Comparison of ENCODE assay signal across 9 mouse cellular contexts in the genomic region with DNA sequence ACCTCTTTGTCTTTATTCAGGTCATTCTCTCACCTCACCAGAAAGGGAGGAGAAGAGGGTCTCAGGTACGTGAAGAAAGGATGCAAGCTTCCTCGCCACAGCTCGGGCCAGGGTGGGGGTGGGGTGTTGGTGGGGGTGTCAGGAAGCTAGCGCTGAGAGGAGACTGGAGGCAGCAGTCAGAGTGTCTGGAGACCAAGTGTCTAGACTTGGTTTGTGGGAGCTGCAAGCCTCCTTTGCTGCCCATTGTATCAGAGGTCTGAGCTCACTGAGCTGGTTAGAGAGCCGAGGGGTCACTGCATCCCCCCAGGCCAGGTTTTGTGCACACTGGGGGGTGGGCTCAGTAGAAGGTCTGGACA.
DNase-seq lines count a peak whose midpoint lies in the region; ATAC-seq lines count a peak whose summit lies in the region.
"Had no signal": no experiment of that assay in that cellular context is flagged by ENCODE, and none has a peak within 500 bp of the region (broad histone marks: within the 10 kb centered on the region; RNA-seq: fewer than 3 reads in every experiment).

No protein-coding gene starts in this region.

- DNase-seq in kidney, postnatal 36 days: no peak
- no peak for DNase-seq in embryonic facial prominence, embryonic 14.5 days (ENCODE audit: low spot score)
- no peak for DNase-seq in hindbrain, embryonic 10.5 days (ENCODE audit: low spot score)
- no peak for DNase-seq in midbrain, embryonic 14.5 days
- DNase-seq in urinary bladder, postnatal 4 days (ENCODE audit: low spot score in 2 of 2): no peak
- DNase-seq in layer of hippocampus, adult 9-11 months: no peak

- no peaks in the 10 kb centered on the region for H3K27me3 ChIP-seq in kidney, embryonic 14.5 days (ENCODE audit: control insufficient read depth, insufficient read depth, low read length)
- no peaks in the 10 kb centered on the region for H3K27me3 ChIP-seq in embryonic facial prominence, embryonic 14.5 days (replicated peaks; ENCODE audit: control insufficient read depth, insufficient read depth, low read length)
- peaks cover 58% of the 10 kb centered on the region for H3K27me3 ChIP-seq in hindbrain, embryonic 10.5 days (ENCODE audit: insufficient read depth, poor library complexity, severe bottlenecking)
- H3K27me3 ChIP-seq in midbrain, embryonic 14.5 days (ENCODE audit: control insufficient read depth, insufficient read depth, low read length): no peaks in the 10 kb centered on the region
- H3K27me3 ChIP-seq: liver, embryonic 15.5 days had no signal

- no peaks in the 10 kb centered on the region for H3K9me3 ChIP-seq in kidney, embryonic 14.5 days (ENCODE audit: control insufficient read depth, low read length)
- H3K9me3 ChIP-seq in embryonic facial prominence, embryonic 14.5 days (ENCODE audit: control insufficient read depth, low read length): no peaks in the 10 kb centered on the region
- H3K9me3 ChIP-seq in hindbrain, embryonic 10.5 days: no peaks in the 10 kb centered on the region
- H3K9me3 ChIP-seq in midbrain, embryonic 14.5 days (ENCODE audit: control insufficient read depth, low read length): no peaks in the 10 kb centered on the region
- H3K9me3 ChIP-seq: liver, embryonic 15.5 days had no signal

- ATAC-seq in kidney, embryonic 14.5 days (ENCODE audit: low FRiP score, low TSS enrichment): no peak
- peak; percentile 12; the same call in 1 of the 2 replicates for ATAC-seq in embryonic facial prominence, embryonic 14.5 days (ENCODE audit: low read depth)
- ATAC-seq in midbrain, embryonic 14.5 days (ENCODE audit: low FRiP score, low TSS enrichment): peak; percentile 62
- no peak for ATAC-seq in erythroid progenitor cell, adult 5-6 weeks (replicated peaks; ENCODE audit: low FRiP score, poor library complexity, severe bottlenecking)

- no peak overlapping the region for H3K27ac ChIP-seq in kidney, embryonic 14.5 days (ENCODE audit: low read depth, low read length)
- H3K27ac ChIP-seq in embryonic facial prominence, embryonic 14.5 days (replicated peaks; ENCODE audit: low read depth, low read length): no peak overlapping the region
- H3K27ac ChIP-seq in hindbrain, embryonic 10.5 days: peak overlapping the region; percentile 85
- peak overlapping the region; percentile 93 for H3K27ac ChIP-seq in midbrain, embryonic 14.5 days (replicated peaks; ENCODE audit: low read depth, low read length)
- H3K27ac ChIP-seq: liver, embryonic 15.5 days had no signal

- H3K4me1 ChIP-seq in kidney, embryonic 14.5 days (ENCODE audit: control insufficient read depth, insufficient read depth, low read length): peaks cover 12% of the 10 kb centered on the region
- no peaks in the 10 kb centered on the region for H3K4me1 ChIP-seq in embryonic facial prominence, embryonic 14.5 days (ENCODE audit: control insufficient read depth, insufficient read depth, low read length)
- peaks cover 28% of the 10 kb centered on the region for H3K4me1 ChIP-seq in hindbrain, embryonic 10.5 days (replicated peaks)
- H3K4me1 ChIP-seq in midbrain, embryonic 14.5 days (ENCODE audit: control insufficient read depth, insufficient read depth, low read length): peaks cover 21% of the 10 kb centered on the region
- H3K4me1 ChIP-seq: liver, embryonic 15.5 days had no signal

- H3K36me3 ChIP-seq in kidney, embryonic 14.5 days (ENCODE audit: control insufficient read depth, insufficient read depth, low read length): no peaks in the 10 kb centered on the region
- H3K36me3 ChIP-seq in embryonic facial prominence, embryonic 14.5 days (ENCODE audit: control insufficient read depth, insufficient read depth, low read length): no peaks in the 10 kb centered on the region
- H3K36me3 ChIP-seq in hindbrain, embryonic 10.5 days: no peaks in the 10 kb centered on the region
- no peaks in the 10 kb centered on the region for H3K36me3 ChIP-seq in midbrain, embryonic 14.5 days (ENCODE audit: control insufficient read depth, insufficient read depth, low read length)
- H3K36me3 ChIP-seq: liver, embryonic 15.5 days had no signal

- WGBS in kidney, embryonic 14.5 days: 22% methylated on average over 5 of the region's 5 CpGs
- 30% methylated on average over 5 of the region's 5 CpGs for whole genome bisulfite sequencing in embryonic facial prominence, embryonic 14.5 days
- WGBS in hindbrain, embryonic 10.5 days: 26% methylated on average over 5 of the region's 5 CpGs
- 12% methylated on average over 5 of the region's 5 CpGs for WGBS in midbrain, embryonic 14.5 days

- H3K4me2 ChIP-seq in kidney, embryonic 14.5 days (replicated peaks; ENCODE audit: low read depth, low read length): peak overlapping the region; percentile 46
- peak overlapping the region; percentile 43 for H3K4me2 ChIP-seq in embryonic facial prominence, embryonic 14.5 days (ENCODE audit: low read depth, low read length)
- peak overlapping the region; percentile 44 for H3K4me2 ChIP-seq in midbrain, embryonic 14.5 days (ENCODE audit: low read length)
- H3K4me2 ChIP-seq: liver, embryonic 15.5 days had no signal

- no peak overlapping the region; the same call in 1 of the 2 replicates for H3K9ac ChIP-seq in kidney, embryonic 14.5 days (ENCODE audit: low read depth, low read length)
- H3K9ac ChIP-seq in embryonic facial prominence, embryonic 14.5 days (ENCODE audit: low read depth, low read length): no peak overlapping the region
- H3K9ac ChIP-seq in midbrain, embryonic 14.5 days (replicated peaks; ENCODE audit: low read length): peak overlapping the region; percentile 51
- H3K9ac ChIP-seq: liver, embryonic 15.5 days had no signal

- peak overlapping the region; percentile 27; the same call in 1 of the 2 replicates for H3K4me3 ChIP-seq in kidney, embryonic 14.5 days (ENCODE audit: low read length)
- 0 out of 2 replicates have a peak overlapping the region, but pooled peaks have one; percentile 10 for H3K4me3 ChIP-seq in embryonic facial prominence, embryonic 14.5 days (ENCODE audit: low read depth, low read length)
- H3K4me3 ChIP-seq in hindbrain, embryonic 10.5 days: peak overlapping the region; percentile 44
- H3K4me3 ChIP-seq in midbrain, embryonic 14.5 days (replicated peaks; ENCODE audit: low read depth, low read length): peak overlapping the region; percentile 15; the same call in 1 of the 2 replicates
- H3K4me3 ChIP-seq: liver, embryonic 15.5 days had no signal

Comparison
In these comparisons a context has a peak if more than half of its experiments do, and no peak if none do; other contexts are left out.
1. ATAC-seq: peak in embryonic facial prominence, embryonic 14.5 days (single experiment) and midbrain, embryonic 14.5 days (single experiment); none in kidney, embryonic 14.5 days (single experiment) and erythroid progenitor cell, adult 5-6 weeks (single experiment).
2. H3K27ac ChIP-seq: peak in hindbrain, embryonic 10.5 days (single experiment) and midbrain, embryonic 14.5 days (single experiment); none in kidney, embryonic 14.5 days (single experiment) and embryonic facial prominence, embryonic 14.5 days (single experiment).
3. Peak in every context shown above with its lines, with median percentiles within 50 percentile points of each other: H3K4me2 ChIP-seq and H3K4me3 ChIP-seq.